Mouse (Mus musculus) adrenal gland (tissue): Measurements from ENCODE around the gene Nelfcd.

Source experiments
- intact Hi-C: fragments of 180-260 bp; cut with DNase I; formaldehyde crosslinking; loops from one replicate; pipeline ENCODE4 v1.15.1; 2025

The Nelfcd gene

GRCm38 (mm10) chr2:174436916-174437696, 21.5 kb downstream of the Nelfcd start:
- intact Hi-C loops: no loop called here

- intact Hi-C loops: no loop called here
Observed at GRCm38 (mm10) chr2:174437697-174437982, 22.0 kb downstream of the Nelfcd start.

GRCm38 (mm10) chr2:174438181-174438580, 22.6 kb downstream of the Nelfcd start:
- intact Hi-C loops: no loop called here

GRCm38 (mm10) chr2:174438737-174439449, 23.3 kb downstream of the Nelfcd start, which contains the start of gene Ctsz:
Gene Ctsz, minus strand, starts transcription at chr2:174439039.
- intact Hi-C loops: no loop called here

GRCm38 (mm10) chr2:174439450-174439838, 23.8 kb downstream of the Nelfcd start:
- intact Hi-C loops: no loop called here

- intact Hi-C loops: no loop called here
Observed at GRCm38 (mm10) chr2:174439961-174440360, 24.4 kb downstream of the Nelfcd start.

- intact Hi-C loops: no loop called here
Observed at GRCm38 (mm10) chr2:174441898-174442297, 26.3 kb downstream of the Nelfcd start.

GRCm38 (mm10) chr2:174442460-174442859, 26.9 kb downstream of the Nelfcd start:
- intact Hi-C loops: no loop called here

GRCm38 (mm10) chr2:174443046-174443445, 27.4 kb downstream of the Nelfcd start:
- intact Hi-C loops: no loop called here

GRCm38 (mm10) chr2:174444359-174444758, 28.8 kb downstream of the Nelfcd start:
- intact Hi-C loops: no loop called here

GRCm38 (mm10) chr2:174445018-174445417, 29.4 kb downstream of the Nelfcd start:
- intact Hi-C loops: no loop called here

GRCm38 (mm10) chr2:174446492-174446891, 30.9 kb downstream of the Nelfcd start:
- intact Hi-C loops: no loop called here

- intact Hi-C loops: no loop called here
Observed at GRCm38 (mm10) chr2:174446905-174447304, 31.3 kb downstream of the Nelfcd start.

GRCm38 (mm10) chr2:174448405-174448804, 32.8 kb downstream of the Nelfcd start:
- intact Hi-C loops: no loop called here

- intact Hi-C loops: no loop called here
Observed at GRCm38 (mm10) chr2:174450353-174450752, 34.7 kb downstream of the Nelfcd start, which contains the start of gene Tubb1. Gene Tubb1, plus strand, starts transcription at chr2:174450695.

- intact Hi-C loops: loop anchor here (2.0 kb wide), 1 partner anchor 141 kb away; no protein-coding TSS in a partner anchor
Observed at GRCm38 (mm10) chr2:174453681-174454080, 38.1 kb downstream of the Nelfcd start.

GRCm38 (mm10) chr2:174459365-174459764, 43.8 kb downstream of the Nelfcd start:
- intact Hi-C loops: no loop called here

GRCm38 (mm10) chr2:174463370-174463769, 47.8 kb downstream of the Nelfcd start:
- intact Hi-C loops: loop anchor here (5.0 kb wide), 1 partner anchor 136 kb away; no protein-coding TSS in a partner anchor

- intact Hi-C loops: loop anchor here (5.0 kb wide), 1 partner anchor 137 kb away; no protein-coding TSS in a partner anchor
Observed at GRCm38 (mm10) chr2:174463789-174464523, 48.4 kb downstream of the Nelfcd start, which contains the start of gene Atp5e. Gene Atp5e, minus strand, starts transcription at chr2:174464105.

- intact Hi-C loops: no loop called here
Observed at GRCm38 (mm10) chr2:174470333-174470732, 54.7 kb downstream of the Nelfcd start.

- intact Hi-C loops: no loop called here
Observed at GRCm38 (mm10) chr2:174470786-174471405, 55.3 kb downstream of the Nelfcd start.
